Mouse (Mus musculus) c-Kit-positive CD71-negative TER-119-negative erythroid progenitor cells, embryonic 14.5 days (primary cell): ENCODE results near the gene Cept1.
"Not testable (repeated sequence)": the region's sequence is repeated elsewhere in the genome, so short reads cannot be mapped to it uniquely, and the experiment has no call there.

Source experiments
- DNase-seq: peaks from one replicate; pipeline ENCODE4 v3.0.0-alpha.2; 2013; ENCODE audit warnings: low read depth

The Cept1 gene

DNA sequence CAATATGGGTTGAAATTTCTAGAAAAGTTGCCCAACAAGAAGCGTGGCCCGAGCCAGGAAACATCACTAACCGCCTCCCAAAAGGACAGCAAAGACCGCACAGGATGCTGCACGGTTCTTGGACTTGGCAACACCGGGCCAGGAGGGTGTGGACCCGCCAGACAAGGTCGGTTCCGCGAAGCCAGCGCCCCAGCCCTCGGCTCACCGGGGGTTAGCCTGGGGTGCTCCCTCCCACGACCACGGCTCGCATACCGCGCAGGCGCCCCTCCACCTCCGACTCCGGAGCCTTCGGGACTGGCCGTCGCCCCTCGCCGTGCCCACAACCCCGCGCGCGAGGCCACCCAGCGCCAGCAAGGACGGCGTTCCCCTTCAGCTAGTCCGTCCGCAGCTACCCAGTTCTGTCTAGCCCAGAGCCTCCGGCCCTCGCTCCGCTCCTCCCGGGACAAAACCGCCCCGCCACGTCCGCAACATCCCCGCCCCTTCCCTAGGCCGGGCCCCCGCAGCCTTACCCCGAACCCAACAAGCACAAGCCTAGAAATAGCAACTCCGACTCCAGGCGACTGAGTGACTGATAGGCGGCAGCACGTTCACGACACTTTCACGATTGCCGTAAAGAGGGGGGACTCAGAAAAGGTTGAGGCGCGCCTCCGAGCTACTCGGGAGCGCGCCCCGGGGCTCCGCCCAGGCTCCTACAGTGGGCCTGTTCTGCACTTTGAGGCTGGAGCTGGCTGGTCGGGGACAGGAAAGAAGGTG lies at the start of gene Cept1, which contains the start of gene Dram2:
Gene Cept1, minus strand, starts transcription at position 632 of the 753 bp plus-strand sequence.
Gene Dram2, plus strand, starts transcription at position 628 of the 753 bp plus-strand sequence.
- peak; percentile 86 for DNase-seq

DNA sequence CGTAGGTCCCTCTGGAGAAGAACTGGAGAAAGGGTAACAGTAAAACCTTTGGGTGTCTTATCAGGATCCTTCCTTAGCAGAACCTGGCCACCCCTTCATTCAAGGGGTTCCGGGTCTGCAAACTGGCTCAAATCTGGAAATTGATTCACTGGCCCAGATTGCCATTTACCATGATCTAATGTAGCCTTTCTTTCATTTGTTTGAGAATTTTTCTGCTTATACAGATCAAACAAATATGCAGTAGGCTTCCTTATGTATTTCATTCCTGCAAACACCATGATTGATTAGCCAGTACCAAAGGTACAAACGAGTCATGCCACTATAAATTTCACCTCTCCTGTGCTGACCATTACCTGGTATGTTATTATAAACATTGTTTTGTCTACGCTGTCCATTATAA lies 46.0 kb upstream of the Cept1 start:
- DNase-seq: not testable (repeated sequence)

DNA sequence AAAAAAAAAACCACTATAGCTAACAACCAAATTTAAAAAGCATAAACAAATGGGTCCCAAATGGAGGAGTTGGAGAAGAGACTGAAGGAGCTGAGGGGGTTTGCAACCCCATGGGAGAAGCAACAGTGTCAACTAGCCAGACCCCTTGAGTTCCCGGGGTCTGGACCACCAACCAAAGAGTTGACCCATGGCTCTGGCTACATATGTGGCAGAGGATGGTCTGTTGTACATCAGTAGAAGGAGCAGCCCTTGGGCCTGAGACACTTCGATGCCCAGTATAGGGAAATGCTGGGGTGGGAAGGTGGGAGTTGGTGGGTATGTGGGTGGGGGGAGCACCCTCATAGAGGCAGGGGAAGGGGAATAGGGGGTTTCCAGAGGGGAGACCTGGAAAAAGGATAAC lies 31.7 kb upstream of the Cept1 start:
- no peak for DNase-seq

DNA sequence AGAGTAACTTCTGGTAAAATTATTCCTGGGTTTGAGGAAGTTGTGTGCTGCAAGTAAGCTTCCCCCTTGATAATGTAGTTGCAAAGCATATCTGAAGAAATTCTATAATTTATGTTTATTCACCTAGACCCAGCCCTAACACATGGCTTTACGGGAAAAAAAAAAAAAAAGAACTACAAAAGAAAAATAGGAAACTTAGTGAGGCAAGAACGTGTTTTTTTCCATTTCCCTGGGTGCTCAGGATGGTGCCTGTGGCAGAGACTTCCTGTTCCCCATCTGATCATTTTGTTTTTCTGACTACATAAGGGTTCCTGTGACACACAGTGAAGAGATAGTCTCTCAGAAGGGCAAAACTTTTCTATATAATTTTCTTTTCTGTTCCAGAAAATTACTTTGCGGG lies 25.6 kb upstream of the Cept1 start:
- no peak for DNase-seq

DNA sequence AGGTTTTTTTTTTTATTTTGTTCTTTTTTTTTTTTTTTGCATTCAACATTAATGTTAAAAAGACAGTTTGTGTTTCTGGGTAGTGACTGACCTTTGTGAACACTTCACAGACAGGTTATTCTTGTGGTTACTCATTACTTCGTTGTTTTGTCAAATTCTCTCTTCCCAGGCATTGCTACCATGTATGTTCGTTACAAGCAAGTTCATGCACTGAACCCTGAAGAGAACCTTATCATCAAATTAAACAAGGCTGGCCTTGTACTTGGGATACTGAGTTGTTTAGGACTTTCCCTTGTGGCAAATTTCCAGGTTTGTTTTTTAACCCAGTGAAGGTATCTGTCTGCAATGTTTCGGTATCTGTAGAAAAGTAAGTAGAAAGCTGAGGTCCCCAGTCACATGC lies 18.3 kb upstream of the Cept1 start:
- DNase-seq: no peak

DNA sequence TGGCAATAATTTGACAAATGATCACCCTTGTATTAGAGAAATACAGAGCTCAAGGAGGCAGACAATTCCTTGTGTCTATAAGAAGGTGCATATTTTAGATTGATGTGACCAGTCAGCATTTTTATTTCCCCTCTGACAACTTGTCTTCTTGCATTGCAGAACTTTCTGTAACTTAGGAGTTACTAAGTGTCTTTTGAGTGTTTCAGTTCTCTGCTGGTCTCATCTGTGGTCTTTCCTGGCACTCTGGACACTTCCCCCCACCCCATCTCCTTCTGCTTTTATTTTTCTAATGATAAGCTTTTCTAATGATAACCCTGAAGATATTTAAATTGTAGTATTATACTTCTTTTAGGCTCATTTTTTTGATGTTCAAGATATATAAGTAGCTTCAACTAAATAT lies 10.7 kb upstream of the Cept1 start:
- DNase-seq: no peak

DNA sequence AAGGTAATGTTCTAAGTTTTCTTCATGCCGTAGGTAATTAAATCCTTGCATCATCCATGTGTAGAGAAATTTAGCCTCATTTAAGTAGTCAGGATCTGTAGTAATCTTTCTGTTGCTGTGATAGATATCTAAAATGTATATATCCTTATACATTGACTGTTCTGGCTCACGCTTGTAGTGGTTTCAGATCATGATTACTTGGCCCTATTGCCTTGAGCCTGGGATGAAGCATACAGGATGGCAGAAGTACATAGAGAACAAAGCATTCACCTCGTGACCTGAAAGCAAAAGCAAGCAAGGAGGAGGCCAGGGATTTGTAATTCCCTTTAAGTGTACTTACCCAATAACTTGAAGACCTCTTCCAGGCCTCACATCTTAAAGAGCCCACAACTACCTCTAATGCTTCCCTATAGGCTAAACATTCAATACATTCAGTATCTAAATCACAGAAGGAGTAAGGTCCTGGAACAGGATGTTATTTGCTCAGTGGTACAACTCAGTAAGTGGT lies 8.2 kb upstream of the Cept1 start:
- DNase-seq: no peak

DNA sequence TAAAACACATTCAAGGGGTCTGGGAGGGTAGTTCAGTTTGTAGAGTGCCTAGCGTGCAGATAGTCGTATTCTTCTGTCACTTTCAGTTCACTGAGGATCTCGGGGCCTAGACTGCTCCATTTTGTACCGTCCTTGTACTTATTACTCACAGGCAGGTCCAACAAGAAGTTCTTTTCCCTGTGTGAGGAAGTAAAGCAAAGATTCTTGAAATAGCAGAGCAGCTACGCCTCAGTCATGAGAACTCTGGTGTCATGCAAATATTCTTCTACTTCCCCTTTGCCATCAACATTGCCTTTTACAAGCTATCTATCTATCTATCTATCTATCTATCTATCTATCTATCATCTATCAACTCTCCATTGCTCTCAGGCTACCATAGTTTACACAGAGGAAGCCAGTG lies 5.8 kb upstream of the Cept1 start:
- no peak for DNase-seq

DNA sequence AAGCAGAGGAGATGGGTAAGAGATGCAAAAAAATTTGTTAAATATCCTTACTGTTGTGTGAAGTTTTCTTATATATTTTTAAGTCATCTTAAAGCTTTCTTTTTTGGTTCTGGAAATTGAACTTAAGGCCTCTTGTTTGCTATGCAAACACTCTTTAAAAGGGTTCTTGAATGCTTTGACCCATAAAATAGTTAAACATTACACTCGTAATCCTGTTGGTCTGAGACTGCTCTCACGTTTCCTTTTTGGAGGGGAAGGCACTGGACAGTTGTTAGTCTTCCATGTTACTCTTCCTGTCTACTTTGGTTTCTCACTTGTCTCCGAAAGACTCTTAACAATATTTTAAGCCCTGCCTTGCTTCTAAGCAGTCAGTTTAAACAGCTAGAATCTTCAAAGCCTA lies 1.4 kb upstream of the Cept1 start:
- DNase-seq: no peak

DNA sequence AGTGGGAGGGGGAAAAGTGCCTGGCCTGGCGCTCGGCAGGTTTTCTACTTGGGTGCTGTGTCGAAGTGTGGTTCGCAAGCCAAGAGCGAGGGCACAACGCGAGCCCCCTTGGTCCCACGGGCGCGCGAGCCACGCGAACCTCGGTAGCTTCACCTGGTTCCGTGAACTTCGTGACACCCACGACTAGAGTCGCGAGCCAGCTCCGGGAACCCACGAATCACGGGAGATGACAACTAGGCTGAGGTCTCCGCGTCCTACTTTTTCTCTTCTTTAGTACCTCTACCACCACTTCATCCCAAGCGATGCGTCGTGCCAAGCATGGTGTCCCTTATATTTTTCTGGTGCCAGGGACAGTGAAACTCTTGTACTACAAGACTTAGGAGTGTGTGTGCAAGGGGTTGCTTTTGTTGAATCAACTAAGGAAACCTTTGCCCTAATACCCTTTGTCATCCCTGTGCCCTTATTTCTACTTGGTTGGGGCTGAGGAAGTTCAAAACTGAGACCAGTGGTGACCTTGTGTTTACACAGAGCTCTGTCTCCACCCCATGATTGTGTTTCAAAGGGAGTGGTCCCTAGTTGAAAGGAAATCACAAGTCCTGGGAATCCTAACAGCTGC lies 430 bp upstream of the Cept1 start:
- no peak for DNase-seq

DNA sequence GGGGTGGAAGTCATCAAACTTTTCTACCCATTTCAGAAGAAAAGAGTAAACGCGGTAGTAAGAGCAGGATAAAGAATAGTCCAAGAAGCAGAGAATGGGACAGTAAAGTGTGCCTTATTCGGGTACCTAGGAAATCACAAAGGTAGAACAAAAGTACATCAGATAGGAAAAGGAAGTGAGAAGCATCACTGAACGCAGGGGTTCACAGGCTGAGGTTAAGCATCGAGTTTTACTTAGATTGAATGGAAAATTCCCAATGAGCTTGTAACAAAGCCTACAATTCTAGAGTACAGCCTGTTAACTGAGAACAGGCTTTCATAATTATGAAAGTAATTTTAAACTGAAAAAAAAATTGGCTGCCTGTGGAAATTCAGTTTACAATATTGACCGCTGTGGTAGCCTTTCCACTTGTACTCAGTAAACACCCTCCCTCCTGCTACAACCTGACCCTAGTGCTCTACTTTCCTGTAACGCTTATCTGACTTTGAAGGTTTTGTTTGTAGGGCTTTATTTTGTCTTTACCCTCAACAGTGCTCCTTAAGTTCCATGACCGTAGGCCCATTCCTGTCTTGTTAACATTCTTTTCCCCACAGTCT lies 2.8 kb downstream of the Cept1 start:
- no peak for DNase-seq

DNA sequence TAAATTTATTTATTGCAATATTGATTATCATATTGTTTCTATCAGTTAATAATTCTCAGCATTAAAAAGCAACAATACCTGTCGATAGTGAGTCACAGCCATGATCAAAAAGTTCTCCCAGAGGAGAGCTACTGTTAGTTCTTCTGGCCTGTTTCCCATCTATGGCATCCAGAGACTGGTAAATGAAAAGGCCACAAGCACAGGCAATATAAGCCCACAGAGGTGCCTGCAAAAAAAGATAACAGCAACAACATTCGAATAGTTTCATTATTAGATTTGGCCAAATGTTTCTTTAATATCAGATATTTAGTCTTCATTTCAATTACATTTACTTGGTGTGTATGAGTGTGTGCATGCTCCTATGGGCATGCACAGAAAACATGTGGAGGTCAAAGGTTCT lies 14.3 kb downstream of the Cept1 start:
- DNase-seq: no peak

DNA sequence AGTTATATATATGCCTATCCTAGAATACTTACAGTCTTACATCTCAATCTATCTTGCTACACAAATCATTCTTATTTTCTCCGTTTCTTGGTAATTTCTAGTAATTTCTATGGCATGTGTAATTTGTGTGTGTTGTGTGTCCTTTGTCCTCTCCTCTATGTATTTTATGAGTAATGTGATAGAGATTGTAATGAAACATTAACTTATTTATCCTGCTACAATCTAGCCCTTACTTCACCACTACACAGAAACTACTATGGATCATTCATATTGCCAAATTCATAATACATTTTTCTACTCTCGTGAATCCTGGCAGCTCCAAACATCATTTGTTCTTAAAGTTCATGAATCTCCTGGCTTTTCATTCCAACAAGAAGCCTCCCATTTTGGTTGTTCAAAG lies 19.6 kb downstream of the Cept1 start:
- no peak for DNase-seq

DNA sequence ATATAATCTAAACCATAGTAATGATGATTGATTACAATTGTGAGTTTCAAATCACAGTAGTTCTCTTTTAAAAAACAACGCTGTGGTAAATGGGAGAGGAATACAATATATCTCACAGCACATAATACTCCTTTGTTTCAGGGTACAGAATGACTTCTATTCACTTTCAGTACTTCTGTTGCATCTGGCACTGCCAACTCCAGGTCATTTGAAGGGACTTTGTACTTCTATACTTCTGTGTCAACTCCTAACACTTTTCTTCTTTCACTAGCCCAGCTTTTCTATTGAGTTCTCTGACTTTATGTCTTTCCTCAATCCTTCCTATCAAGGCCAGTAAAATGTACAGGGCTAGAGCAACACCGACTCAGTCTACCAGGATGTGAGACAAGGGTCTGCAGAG lies 21.2 kb downstream of the Cept1 start:
- DNase-seq: no peak

DNA sequence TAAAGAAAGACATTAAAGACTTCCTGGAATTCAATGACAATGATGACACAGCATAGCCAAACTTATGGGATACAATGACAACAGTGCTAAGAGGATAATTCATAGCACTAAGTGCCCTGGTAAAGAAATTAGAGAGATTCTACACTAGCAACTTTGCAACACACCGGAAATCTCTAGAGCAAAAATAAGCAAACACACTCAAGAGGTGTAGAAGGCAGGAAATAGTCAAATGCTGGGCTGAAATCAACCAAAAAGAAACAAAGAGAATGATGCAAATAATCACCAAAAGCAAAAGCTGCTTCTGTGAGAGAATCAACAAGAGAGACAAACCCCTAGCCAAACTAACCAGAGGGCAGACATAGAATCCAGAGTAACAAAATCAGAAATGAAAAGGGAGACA lies 24.9 kb downstream of the Cept1 start:
- no peak for DNase-seq

DNA sequence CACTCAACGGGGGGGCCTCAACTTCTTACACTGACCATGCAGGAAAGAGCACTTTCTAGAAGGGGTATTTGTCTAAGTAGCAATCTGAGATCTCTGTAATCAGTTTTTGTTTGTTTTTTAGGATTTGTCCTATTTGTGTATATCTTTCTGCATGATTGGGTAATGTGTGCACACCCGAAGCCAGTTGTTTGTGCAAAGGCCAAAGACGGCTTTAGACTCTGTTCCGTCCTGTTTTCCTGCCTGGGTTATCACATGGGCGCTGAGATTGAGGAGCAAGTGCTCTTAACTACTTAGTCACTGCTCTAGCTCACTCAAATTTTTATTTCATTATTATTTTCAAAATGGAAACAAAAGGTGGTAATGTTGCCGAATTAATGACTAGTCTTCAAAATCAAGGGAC lies 32.6 kb downstream of the Cept1 start:
- no peak for DNase-seq

DNA sequence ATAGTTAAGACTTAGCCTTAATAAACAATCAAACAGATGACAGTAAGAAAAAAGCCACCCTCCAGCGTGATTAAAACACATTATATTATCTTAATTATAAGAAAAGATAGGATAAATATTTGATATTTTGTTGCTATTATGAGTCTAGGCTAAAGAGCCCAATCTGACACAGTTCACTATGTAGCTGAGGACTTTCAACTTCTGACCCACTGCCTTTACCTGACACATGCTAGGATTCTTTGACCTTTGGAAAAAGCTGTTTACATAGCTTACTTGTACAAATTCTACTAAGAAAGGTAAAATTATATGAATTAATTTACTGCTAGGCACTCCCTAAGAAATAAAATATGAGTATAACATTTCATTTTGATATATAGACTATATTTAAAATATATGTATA lies 36.9 kb downstream of the Cept1 start:
- no peak for DNase-seq

DNA sequence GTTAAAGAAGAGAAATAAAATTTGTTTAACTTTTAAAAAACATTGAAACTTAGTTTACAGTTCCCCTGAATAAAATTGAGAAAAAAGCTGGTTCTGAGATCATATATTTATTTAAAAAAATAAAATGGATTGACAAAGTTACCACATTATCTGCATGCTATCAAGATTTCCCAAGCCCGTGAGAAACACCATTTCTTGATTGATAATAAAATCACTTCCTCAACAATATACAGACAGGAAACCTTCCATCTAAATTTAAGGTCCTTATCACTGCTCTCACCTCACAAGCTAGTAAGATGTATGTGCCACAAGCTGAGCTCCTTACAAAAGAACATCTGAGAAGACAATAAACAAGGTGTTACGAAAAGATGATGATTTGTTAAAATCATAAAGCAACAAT lies 44.7 kb downstream of the Cept1 start:
- DNase-seq: no peak

DNA sequence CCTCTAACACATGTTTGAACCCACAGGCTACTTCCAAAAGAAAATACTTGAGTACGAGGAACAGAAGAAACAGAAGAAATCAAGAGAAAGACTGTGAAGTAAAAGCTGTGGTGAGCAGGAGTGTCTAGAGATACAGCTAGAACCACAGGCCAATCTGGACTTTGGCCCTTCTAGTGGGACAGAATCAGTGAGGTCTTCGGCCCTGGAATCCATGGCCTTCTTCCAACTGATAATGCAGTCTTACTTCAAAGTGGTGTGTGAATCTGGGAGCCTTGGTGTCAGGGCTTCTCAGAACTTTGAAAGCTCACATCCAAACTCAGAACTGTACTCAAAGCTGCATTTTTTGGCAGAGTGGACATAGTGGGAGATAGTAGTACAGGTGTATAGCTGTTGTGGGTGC lies 47.1 kb downstream of the Cept1 start:
- no peak for DNase-seq

DNA sequence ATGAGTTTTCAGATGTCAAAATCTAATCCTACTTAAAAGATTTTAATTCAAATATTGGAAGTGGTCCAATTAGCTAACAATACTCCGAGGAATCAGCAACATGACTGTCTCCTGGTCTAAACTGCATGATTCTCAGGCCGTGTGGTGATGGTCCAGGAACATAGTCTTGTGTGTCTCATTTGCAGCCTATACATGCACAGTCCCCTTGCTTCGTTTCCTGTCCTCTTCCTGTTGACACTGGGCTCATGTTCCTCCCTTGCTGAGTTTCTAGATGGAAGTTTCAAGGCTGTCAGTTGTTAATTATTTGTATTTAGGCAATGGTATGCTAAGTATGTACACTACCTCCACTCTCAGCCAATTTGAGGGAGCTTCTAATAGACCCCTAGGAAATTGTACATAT lies 50.6 kb downstream of the Cept1 start:
- no peak for DNase-seq

DNA sequence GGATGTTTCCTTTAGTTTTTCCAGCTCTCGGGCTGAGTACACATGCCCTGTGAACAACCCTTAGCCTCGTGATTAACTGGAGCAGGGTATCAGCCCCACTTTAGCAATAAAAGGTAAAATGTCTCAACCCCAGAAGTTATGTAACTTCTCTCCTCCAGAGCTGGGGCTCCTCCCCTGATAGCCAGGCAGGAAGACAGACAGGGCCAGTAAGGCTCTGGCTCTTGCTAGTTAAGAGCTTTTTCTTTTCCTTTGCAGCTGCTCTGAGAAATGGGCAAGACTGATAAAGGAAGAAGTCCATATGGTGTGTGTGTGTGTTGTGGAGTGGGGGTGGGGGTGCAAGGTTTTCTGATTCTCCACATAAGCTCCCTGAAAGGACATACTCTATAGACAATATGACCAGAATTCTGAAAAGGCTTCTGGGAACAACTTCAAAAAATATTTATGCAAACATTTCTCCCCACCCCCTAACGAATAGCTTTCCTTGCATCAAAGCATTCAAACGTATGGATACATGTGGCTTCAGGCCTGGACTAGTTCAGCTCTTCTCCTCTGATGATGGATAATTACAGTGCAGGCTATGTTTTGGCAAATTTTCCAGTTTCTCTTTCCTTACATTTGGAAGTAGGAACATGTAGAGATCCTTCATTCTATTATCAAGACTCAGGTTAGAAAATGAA lies 51.4 kb downstream of the Cept1 start:
- no peak for DNase-seq

DNA sequence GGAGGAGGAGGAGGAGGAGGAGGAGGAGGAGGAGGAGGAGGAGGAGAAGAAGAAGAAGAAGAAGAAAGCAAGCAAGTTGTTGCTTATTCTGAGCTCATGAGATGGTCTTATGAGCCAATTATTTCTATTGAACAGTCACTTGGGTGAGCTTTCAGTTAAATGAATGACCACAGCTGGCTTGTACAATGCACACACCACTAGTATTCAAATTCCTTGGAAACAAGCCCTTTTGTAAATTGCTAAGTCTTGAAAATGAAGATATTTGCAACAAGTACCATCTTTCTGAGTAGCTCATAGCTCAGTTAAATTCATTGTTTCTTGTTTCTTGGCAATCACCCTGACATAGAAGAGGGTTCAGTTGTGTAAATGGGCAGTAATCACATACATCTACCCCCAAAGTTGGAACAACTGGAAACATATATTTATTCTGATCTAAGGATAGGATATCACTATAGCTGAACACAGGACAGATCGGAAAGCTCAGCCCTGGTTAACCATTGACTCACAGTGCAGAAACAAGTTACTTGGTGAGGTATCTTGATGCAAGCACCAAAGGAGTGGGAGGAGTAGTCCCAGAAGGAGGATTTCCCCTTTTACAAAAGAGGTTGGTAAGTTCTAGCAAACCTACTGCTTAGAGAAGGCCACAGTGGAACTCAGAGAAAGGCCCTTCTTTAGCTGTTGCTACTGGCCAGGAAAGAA lies 52.1 kb downstream of the Cept1 start:
- no peak for DNase-seq
